Mouse (Mus musculus): ENCODE measurements around the gene 2610028H24Rik. TPM values are rescaled to one million over a fixed set of nuclear protein-coding genes. Genes with fewer than 3 reads are reported as not detected.

The 2610028H24Rik gene
- 0.13 and 0.15 TPM in 2 replicates for total RNA-seq (2012; rRNA removed)
- polyA plus RNA-seq (2012; ENCODE audit: insufficient read depth in 1 of 2, insufficient read length in 2 of 2, low read depth in 1 of 2, low replicate concordance in 2 of 2, missing spikeins in 1 of 2) = under 1 TPM in 1 of 2 experiments, not detected in 1; 0.10 TPM

DNA sequence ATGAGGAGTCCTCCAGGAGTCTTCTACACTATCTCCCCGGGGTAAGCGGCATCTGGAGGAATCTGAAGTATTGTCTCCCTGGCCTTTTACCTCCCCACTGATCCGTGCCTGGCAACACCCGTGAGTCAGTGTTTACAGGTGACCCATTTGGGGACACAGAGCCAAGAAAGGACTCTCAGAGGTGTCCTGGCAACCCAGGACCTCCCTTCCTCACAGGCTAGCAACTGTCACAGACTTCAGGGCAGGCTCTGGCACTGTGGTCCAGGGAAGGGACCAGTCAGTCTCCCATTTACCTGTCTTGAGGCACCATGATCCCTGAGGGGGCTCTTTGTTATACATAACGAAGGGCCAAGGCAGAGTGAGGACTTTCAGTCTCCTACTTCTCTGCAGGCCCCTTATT, at the start of gene 2610028H24Rik:
TSS of gene 2610028H24Rik (plus strand) at position 231 of the 400 bp plus-strand sequence.
- H3K4me1 ChIP-seq (ENCODE audit: control insufficient read depth in 1 of 2, insufficient read depth in 2 of 2, low read length in 2 of 2) = peaks cover 11 to 25% of the 10 kb centered on the region in 2 experiments
- H3K4me3 ChIP-seq (ENCODE audit: control insufficient read depth in 1 of 2, insufficient read depth in 1 of 2, low read depth in 2 of 2, low read length in 2 of 2) = no peak within 1 kb of the TSS
- no peak within 1 kb of the TSS for H3K27ac ChIP-seq (ENCODE audit: control insufficient read depth, low read depth, low read length)
- no peaks in the 10 kb centered on the region for H3K9me3 ChIP-seq (replicated peaks; ENCODE audit: insufficient read depth, low read length)
- no peak within 1 kb of the TSS for H3K9ac ChIP-seq (ENCODE audit: control insufficient read depth, low read depth, low read length, poor library complexity, severe bottlenecking)
- TF ChIP-seq USF1 (IDR thresholded peaks at IDR 0.05; ENCODE audit: low read depth, low read length) (no peak), ELF1 (IDR thresholded peaks at IDR 0.05; ENCODE audit: low read depth, low read length) (no peak), ZC3H11A (IDR thresholded peaks at IDR 0.05; ENCODE audit: low read depth, low read length) (no peak), MEF2A (IDR thresholded peaks at IDR 0.05; ENCODE audit: extremely low read depth, insufficient replicate concordance, low read depth, low read length, poor library complexity, severe bottlenecking) (no peak), UBTF (IDR thresholded peaks at IDR 0.05; ENCODE audit: borderline replicate concordance, insufficient read depth, low read depth, low read length) (no peak), BHLHE40 (IDR thresholded peaks at IDR 0.05; ENCODE audit: borderline replicate concordance, low read depth, low read length) (no peak), POLR2AphosphoS2 (IDR thresholded peaks at IDR 0.05; ENCODE audit: low read length) (no peak)
- H3K79me2 ChIP-seq (ENCODE audit: control insufficient read depth, insufficient read depth, low read length, poor library complexity) = no peaks in the 10 kb centered on the region
- no peak for DNase-seq (ENCODE audit: low read depth, low spot score)
- H3K27me3 ChIP-seq (ENCODE audit: control insufficient read depth in 1 of 2, insufficient read depth in 2 of 2, low read length in 2 of 2) = no peaks in the 10 kb centered on the region
- H3K36me3 ChIP-seq (ENCODE audit: control insufficient read depth in 1 of 2, insufficient read depth in 2 of 2, low read length in 2 of 2) = peaks cover 0 to 26% of the 10 kb centered on the region in 2 experiments; a peak in 2 of 4 replicates

DNA sequence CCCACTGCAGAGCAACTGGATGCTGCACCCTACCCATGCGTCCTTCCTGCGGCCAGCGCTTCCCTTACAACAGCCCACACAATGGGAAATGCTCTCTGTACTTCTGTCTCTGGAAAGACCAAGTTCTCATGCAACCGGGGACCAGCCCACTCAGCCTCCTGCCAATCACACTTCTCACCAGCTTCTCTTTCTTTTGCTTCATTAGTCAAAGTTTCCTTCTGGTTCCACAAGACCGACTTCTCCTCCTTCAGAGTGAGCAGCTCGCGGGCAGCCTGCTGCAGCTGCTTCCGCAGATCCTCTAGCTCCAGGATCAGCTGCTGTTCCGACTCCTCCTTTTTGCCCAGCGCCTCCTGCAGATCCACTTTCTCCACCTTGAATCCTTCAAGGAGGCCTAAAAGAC, 40.4 kb upstream of the 2610028H24Rik start:
- no peak for DNase-seq (ENCODE audit: low read depth, low spot score)

GRCm38 (mm10) chr10:76416811-76417210, 32.1 kb upstream of the 2610028H24Rik start:
- no peaks in the 10 kb centered on the region for H3K4me1 ChIP-seq (ENCODE audit: control insufficient read depth in 1 of 2, insufficient read depth in 2 of 2, low read length in 2 of 2)
- no peak overlapping the region for H3K27ac ChIP-seq (ENCODE audit: control insufficient read depth, low read depth, low read length)
- no peaks in the 10 kb centered on the region for H3K27me3 ChIP-seq (ENCODE audit: control insufficient read depth in 1 of 2, insufficient read depth in 2 of 2, low read length in 2 of 2)
- no peaks in the 10 kb centered on the region for H3K9me3 ChIP-seq (replicated peaks; ENCODE audit: insufficient read depth, low read length)
- no peak for DNase-seq (ENCODE audit: low read depth, low spot score)
- H3K4me3 ChIP-seq (ENCODE audit: control insufficient read depth in 1 of 2, insufficient read depth in 1 of 2, low read depth in 2 of 2, low read length in 2 of 2) = no peak overlapping the region
- no peak overlapping the region for H3K9ac ChIP-seq (ENCODE audit: control insufficient read depth, low read depth, low read length, poor library complexity, severe bottlenecking)
- H3K36me3 ChIP-seq (ENCODE audit: control insufficient read depth in 1 of 2, insufficient read depth in 2 of 2, low read length in 2 of 2) = peaks cover 0 to 22% of the 10 kb centered on the region in 2 experiments; a peak in 2 of 4 replicates
- no peaks in the 10 kb centered on the region for H3K79me2 ChIP-seq (ENCODE audit: control insufficient read depth, insufficient read depth, low read length, poor library complexity)
- TF ChIP-seq MAX (IDR thresholded peaks at IDR 0.05; ENCODE audit: low read length) = no peak
- no peak for TF ChIP-seq HCFC1 (IDR thresholded peaks at IDR 0.05; ENCODE audit: low read depth, low read length)
- TF ChIP-seq GATA1 (IDR thresholded peaks at IDR 0.05; ENCODE audit: low read depth, low read length) = no peak
- no peak for TF ChIP-seq CTCF (IDR thresholded peaks at IDR 0.05 in 2 of 3, conservative IDR thresholded peaks at IDR 0.05 in 1 of 3; ENCODE audit: control insufficient read depth in 1 of 3, insufficient read depth in 1 of 3, low read depth in 2 of 3, low read length in 3 of 3, poor library complexity in 1 of 3, severe bottlenecking in 1 of 3)
- TF ChIP-seq ZNF384 (IDR thresholded peaks at IDR 0.05; ENCODE audit: low read depth, low read length) = no peak
- no peak for TF ChIP-seq MAZ (IDR thresholded peaks at IDR 0.05; ENCODE audit: low read depth, low read length)
- no peak for TF ChIP-seq SIN3A (IDR thresholded peaks at IDR 0.05; ENCODE audit: low read length)
- no peak for TF ChIP-seq BHLHE40 (IDR thresholded peaks at IDR 0.05; ENCODE audit: borderline replicate concordance, low read depth, low read length)
- TF ChIP-seq ZC3H11A (IDR thresholded peaks at IDR 0.05; ENCODE audit: low read depth, low read length) = no peak
- no peak for TF ChIP-seq TBP (IDR thresholded peaks at IDR 0.05; ENCODE audit: low read depth, low read length)
- TF ChIP-seq MAFK (IDR thresholded peaks at IDR 0.05; ENCODE audit: borderline replicate concordance, low read depth, low read length) = no peak
- TF ChIP-seq CHD1 (IDR thresholded peaks at IDR 0.05; ENCODE audit: low read depth, low read length) = no peak
- no peak for TF ChIP-seq POLR2A (IDR thresholded peaks at IDR 0.05; ENCODE audit: control insufficient read depth in 1 of 2, insufficient read depth in 1 of 2, low read depth in 1 of 2, low read length in 2 of 2, poor library complexity in 1 of 2)
- TF ChIP-seq GABPA (IDR thresholded peaks at IDR 0.05; ENCODE audit: low read depth, low read length) = no peak
- no peak for TF ChIP-seq TCF12 (IDR thresholded peaks at IDR 0.05; ENCODE audit: low read depth, low read length)

More for the DNA sequence above, 40.4 kb upstream of the 2610028H24Rik start:
- Histone ChIP-seq H3K79me2 (ENCODE audit: control insufficient read depth, insufficient read depth, low read length, poor library complexity) (no peaks in the 10 kb centered on the region), H3K27me3 (ENCODE audit: control insufficient read depth in 1 of 2, insufficient read depth in 2 of 2, low read length in 2 of 2) (no peaks in the 10 kb centered on the region), H3K4me3 (ENCODE audit: control insufficient read depth in 1 of 2, insufficient read depth in 1 of 2, low read depth in 2 of 2, low read length in 2 of 2) (no peak overlapping the region), H3K9ac (ENCODE audit: control insufficient read depth, low read depth, low read length, poor library complexity, severe bottlenecking) (no peak overlapping the region), H3K27ac (ENCODE audit: control insufficient read depth, low read depth, low read length) (no peak overlapping the region), H3K36me3 (ENCODE audit: control insufficient read depth in 1 of 2, insufficient read depth in 2 of 2, low read length in 2 of 2) (peaks cover 0 to 2% of the 10 kb centered on the region in 2 experiments; a peak in 1 of 4 replicates), H3K4me1 (ENCODE audit: control insufficient read depth in 1 of 2, insufficient read depth in 2 of 2, low read length in 2 of 2) (no peaks in the 10 kb centered on the region), H3K9me3 (replicated peaks; ENCODE audit: insufficient read depth, low read length) (no peaks in the 10 kb centered on the region)
- TF ChIP-seq TCF12 (IDR thresholded peaks at IDR 0.05; ENCODE audit: low read depth, low read length) (no peak), USF1 (IDR thresholded peaks at IDR 0.05; ENCODE audit: low read depth, low read length) (no peak), CHD2 (IDR thresholded peaks at IDR 0.05; ENCODE audit: low read length) (no peak), CHD1 (IDR thresholded peaks at IDR 0.05; ENCODE audit: low read depth, low read length) (no peak), GABPA (IDR thresholded peaks at IDR 0.05; ENCODE audit: low read depth, low read length) (no peak), EP300 (IDR thresholded peaks at IDR 0.05; ENCODE audit: low read depth in 1 of 2, low read length in 2 of 2) (no peak), NRF1 (IDR thresholded peaks at IDR 0.05; ENCODE audit: insufficient read depth, low read depth, low read length, poor library complexity, severe bottlenecking) (no peak), MXI1 (IDR thresholded peaks at IDR 0.05; ENCODE audit: low read depth, low read length) (no peak), ZNF384 (IDR thresholded peaks at IDR 0.05; ENCODE audit: low read depth, low read length) (no peak), MAX (IDR thresholded peaks at IDR 0.05; ENCODE audit: low read length) (no peak), USF2 (IDR thresholded peaks at IDR 0.05; ENCODE audit: borderline replicate concordance in 1 of 2, insufficient read depth in 1 of 2, low read depth in 1 of 2, low read length in 2 of 2) (no peak), TBP (IDR thresholded peaks at IDR 0.05; ENCODE audit: low read depth, low read length) (no peak), BHLHE40 (IDR thresholded peaks at IDR 0.05; ENCODE audit: borderline replicate concordance, low read depth, low read length) (no peak), POLR2A (IDR thresholded peaks at IDR 0.05; ENCODE audit: control insufficient read depth in 1 of 2, insufficient read depth in 1 of 2, low read depth in 1 of 2, low read length in 2 of 2, poor library complexity in 1 of 2) (no peak)

Data from MEL (cell line).